Mouse (Mus musculus) lung, adult 2 months (tissue): ENCODE measurements at regions not wholly inside any gene's neighbourhood (a gene's known extent, or its start where the extent isn't known, plus 50 kb on each side); places are given as distances from the start of the nearest gene placed in this dataset.

Source experiments
- CTCF ChIP-seq: fragments of 200-500 bp; IDR thresholded peaks from 2 replicates; pipeline ENCODE4 v1.5.1; 2011; ENCODE audit warnings: mild to moderate bottlenecking, low read length, control low read depth; ENCODE audit not compliant: insufficient read depth
- POLR2A ChIP-seq: fragments of 200-500 bp; IDR thresholded peaks from 2 replicates; pipeline ENCODE4 v1.6.1; 2011; ENCODE audit warnings: low read depth, mild to moderate bottlenecking, control low read depth, low read length, borderline replicate concordance; ENCODE audit errors: extremely low read depth

GRCm38 (mm10) chr15:6060649-6061048, 238.9 kb upstream of the Dab2 start:
- TF ChIP-seq CTCF: no peak
- no peak for TF ChIP-seq POLR2A
